Mouse (Mus musculus): Measurements from ENCODE around the gene Cd164. TPM values are rescaled to one million over a fixed set of nuclear protein-coding genes. Genes with fewer than 3 reads are reported as not detected.

Gene Cd164
- polyA plus RNA-seq, 1 experiment = 119 TPM

DNA sequence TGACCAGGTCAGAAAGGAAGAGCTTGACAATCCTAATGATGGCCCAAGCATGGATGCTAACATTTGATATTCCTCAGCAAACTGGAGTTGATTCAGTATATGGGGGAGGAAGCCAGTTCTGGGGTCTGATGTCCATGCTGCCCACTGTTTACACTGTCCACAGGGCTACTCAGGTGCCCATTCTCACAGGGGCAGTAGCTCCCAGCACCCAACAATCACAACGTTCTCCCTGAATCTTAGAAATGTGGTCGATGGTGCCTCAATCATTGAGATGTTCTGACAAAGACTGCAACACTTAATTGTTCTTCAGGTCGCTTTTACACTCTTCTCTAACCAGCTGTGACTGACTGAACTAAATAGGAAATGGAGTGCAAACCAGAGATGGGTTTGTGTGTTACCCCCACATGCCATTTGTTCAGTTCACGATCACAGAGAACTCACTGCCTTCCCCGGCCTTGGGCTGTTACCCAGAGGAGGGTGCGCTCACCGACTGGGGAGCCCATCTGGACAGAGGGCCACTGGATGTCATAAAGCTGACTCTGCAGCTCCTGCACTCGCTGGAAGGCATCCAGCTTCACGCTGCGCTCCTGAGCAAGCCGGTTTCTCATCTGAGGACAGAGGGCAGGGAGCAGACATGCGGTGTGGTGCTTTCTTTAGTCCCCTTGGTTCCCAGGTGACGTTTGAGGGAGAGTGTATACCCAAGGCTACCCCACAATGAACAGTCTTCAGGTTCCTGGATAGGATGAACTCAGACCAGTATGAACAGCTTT is 27.4 kb downstream of the Cd164 start:
- no peak for DNase-seq (ENCODE audit: low spot score)

DNA sequence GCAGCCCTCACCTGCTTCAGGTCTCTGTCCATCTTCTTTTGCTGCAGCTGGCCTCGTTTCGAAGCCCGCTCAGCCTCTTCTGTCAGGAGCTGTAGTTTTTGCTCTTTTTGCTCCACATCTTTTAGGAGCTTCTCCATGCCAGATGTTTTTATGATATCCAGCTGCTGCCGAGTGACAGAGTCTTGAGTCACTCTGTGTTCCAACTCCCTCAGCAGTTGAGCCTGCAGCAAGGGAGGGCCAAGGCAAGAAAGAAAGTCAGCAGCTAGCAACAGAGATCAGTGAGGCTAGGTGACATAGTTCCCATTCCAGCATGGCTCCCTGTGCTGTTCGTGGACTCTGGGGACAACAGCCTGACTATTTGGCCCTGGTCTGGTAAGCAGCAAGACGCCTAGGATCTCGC is 31.5 kb downstream of the Cd164 start:
- no peak for DNase-seq (ENCODE audit: low spot score)

- no peak for DNase-seq (ENCODE audit: low spot score)
Observed at GRCm38 (mm10) chr10:41552319-41552718, 33.1 kb downstream of the Cd164 start.

- DNase-seq (ENCODE audit: low spot score) = no peak
Observed at GRCm38 (mm10) chr10:41552847-41553589, 33.8 kb downstream of the Cd164 start.

GRCm38 (mm10) chr10:41553711-41554110 is 34.5 kb downstream of the Cd164 start:
- DNase-seq (ENCODE audit: low spot score) = no peak

- DNase-seq (ENCODE audit: low spot score) = no peak
Observed at GRCm38 (mm10) chr10:41555081-41555480, 35.9 kb downstream of the Cd164 start.

- no peak for DNase-seq (ENCODE audit: low spot score)
Observed at GRCm38 (mm10) chr10:41558401-41558800, 39.2 kb downstream of the Cd164 start.

DNA sequence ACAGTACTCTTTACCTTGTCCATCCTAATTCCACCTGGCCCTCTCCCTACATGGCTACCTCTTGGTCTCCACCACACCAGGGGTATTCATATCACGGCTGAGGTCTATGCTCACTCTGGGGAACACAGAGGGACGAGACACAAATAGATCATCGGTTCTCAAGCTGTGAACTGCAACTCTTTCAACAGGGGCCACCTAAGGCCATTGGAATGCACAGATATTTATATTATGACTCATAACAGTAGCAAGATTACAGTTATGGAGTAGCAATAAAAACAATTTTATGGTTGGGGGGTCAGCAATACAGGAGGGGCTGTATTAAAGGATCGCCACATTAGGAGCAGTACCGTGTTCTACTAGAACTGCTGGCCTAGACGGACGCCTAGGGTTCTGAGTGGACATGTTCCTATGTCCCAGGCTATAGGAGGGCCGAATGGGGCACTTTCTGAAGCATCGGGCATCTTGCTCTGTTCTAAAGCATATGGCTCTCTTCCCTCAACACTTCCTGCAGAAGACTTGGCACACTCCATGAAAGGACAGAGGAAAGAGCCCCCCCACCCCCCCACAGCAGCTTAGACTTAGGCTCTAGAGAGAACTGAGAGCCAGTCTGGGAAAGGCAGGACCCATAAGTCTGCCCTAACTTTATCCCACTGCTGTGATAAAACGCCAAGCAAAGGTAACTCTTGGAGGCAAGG is 42.6 kb downstream of the Cd164 start:
- DNase-seq (ENCODE audit: low spot score) = no peak

GRCm38 (mm10) chr10:41565141-41565540 is 45.9 kb downstream of the Cd164 start:
- DNase-seq (ENCODE audit: low spot score) = no peak

DNA sequence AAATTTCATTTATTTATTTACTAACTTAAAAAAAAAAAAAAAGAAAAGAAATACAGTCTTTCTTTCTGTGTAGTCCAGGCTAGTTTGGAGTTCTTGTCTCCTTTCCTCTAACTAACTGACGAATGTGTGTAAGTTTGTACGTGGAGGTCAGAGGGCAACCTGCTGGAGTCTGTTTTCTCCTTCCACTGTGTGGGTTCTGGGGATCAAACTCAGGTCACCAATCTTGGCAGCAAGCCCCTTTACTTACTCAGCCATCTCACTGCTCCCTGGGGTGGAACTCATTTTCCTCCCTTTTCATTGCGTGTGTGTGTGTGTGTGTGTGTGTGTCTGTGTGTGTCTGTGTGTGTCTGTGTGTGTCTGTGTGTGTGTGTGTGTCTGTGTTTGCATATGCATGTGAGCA is 49.1 kb downstream of the Cd164 start:
- no peak for DNase-seq (ENCODE audit: low spot score)

DNA sequence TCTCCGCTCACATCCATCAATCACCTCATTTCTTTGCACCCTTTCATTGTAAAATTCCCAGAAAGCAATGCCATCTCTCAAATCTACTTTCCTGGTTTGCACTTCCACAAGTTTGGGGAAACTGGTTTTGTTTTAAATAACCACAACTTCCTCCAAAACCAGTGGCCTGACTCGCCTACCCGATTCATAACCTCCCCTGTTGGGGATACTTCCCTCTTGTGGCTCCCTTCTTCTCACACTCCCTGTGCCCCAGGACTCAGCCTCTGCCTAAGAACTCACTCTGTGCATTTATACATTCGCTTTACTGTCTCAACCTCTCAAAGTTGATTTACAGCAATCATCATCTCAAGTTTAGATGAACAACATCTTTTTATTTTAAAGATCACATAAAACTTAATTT is 51.9 kb downstream of the Cd164 start:
- DNase-seq (ENCODE audit: low spot score) = no peak

DNA sequence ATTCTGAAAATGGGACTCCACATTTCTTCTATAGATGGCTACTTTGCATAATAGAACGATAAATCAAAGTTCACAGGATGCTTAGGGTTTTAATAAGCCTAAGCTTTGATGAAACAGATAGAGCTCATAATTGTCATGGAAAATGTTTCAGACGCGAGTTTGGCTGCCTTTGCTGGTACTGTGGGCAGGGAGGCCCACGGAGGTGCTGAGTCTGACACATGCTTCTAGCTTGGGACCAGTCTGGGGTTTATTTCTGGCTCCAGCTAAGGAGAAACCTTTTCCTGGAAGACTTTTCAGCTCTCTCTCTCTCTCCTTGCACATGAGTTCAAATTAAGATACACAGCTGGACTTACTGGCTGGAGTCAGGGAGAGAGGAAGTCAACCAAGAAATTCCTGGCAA is 53.1 kb downstream of the Cd164 start:
- DNase-seq (ENCODE audit: low spot score) = no peak

DNA sequence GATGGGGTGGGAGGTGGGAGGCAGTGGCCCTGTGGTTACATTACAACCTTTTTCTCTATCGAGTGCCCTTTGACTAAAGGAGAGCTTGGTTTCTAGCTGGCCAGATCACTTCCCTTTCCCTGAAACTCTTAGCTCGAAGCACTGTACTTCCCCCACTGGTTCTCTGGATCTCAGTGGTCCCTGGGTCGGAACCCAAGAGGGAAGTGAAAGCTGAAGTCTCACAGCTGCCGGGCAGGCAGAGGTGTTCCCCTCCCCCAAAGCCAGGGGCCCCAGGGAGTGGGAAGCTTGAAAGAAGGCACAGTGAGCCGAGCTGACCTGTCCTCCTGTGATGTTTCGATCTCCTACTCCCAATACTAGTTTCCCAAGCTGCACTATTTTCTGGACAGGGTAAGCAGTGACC is 54.0 kb downstream of the Cd164 start:
- no peak for DNase-seq (ENCODE audit: low spot score)

DNA sequence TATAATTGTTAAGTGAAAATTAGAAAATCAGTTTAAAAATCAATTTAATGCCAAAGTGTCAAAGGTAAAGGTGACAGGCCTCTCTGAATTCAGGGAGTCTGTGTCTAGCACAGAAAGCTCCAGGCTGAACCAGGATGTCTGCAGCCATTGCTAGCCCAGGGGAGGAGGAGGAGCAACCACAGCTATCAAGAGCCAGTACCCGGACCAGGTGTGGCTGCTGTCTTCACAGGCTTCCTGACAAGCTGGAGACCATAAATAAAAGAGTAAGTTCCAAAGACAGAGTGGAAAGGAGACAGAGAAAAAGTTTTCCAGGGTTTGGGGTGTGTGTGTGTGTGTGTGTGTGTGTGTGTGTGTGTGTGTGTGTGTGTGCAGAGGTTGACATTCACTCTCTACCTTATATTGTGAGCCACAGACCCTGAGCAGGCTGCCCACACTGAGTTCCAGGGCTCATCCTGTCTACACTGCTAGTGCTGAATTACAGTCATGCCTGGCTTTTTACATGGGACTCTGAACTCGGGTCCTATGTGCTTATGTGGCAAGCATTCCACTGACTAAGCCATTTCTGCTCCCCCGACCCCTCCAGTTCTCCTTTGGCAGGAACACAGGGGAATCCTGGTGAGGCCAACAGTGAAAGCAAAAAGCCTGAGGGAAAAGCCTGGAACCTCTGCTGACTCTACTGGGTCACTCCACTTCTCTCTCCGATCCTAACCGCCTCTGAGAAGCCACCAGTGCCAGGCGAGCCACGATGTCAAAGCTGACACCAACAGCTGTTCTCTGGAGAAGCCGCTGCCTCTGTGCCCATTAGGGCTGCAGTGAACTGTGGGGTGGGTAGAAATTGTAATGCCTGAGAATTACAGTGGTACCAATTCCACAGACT is 56.5 kb downstream of the Cd164 start:
- DNase-seq (ENCODE audit: low spot score) = no peak

DNA sequence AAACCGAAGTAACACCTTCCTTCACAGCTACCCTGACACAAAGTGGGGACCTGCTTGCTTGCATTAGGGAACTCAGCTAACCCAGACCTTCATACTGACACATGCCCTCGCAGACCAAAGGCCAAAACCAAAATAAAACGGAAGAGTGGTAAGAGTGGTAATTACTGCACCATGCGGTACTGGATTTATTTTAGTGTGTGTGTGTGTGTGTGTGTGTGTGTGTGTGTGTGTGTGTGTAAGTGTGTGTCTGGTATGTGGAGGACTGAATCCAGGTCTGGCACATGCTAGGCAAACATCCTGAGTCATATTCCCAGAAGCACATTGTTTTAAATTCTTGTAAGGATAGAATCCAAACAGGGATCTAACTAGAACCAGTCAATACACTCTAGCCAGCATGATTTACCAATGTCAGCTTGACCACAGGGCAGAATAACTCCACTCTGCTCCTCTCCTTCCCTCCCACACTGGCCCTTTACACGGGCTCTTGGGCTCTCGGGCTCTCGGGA is 57.2 kb downstream of the Cd164 start:
- DNase-seq (ENCODE audit: low spot score) = no peak

GRCm38 (mm10) chr10:41578541-41578940 is 59.3 kb downstream of the Cd164 start:
- DNase-seq (ENCODE audit: low spot score) = no peak

DNA sequence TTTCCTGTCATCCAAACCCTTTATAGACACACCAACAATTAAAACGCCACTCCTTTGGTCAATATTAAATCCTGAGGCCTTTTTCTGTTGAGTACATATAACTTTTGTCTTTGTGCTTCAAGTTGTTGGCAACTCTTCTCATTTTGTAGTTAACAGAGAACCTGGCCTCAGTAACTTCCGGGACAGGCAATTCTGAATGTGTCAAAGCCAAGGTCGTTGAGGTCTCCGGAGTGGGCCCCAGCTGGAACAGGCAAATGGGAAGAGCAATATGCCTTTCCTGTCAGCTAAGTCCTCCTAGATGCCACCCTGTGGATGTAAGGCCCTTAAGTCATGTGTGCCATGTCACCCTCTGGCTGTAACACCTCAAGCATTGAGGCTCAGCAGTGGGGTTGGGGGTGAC is 61.2 kb downstream of the Cd164 start:
- DNase-seq (ENCODE audit: low spot score) = no peak

Data from urinary bladder, adult 2 months (tissue).